Mouse (Mus musculus) lung, embryonic 15.5 days (tissue): ENCODE data around the gene Hkdc1. TPM values are rescaled to one million over a fixed set of nuclear protein-coding genes. Genes with fewer than 3 reads are reported as not detected.
"Not testable (repeated sequence)": the region's sequence is repeated elsewhere in the genome, so short reads cannot be mapped to it uniquely, and the experiment has no call there.

Experiments used
- ATAC-seq: fragments of 200-750 bp; cut with Nextera tagmentation; 2 replicates; pipeline ENCODE4 v1.8.0; 2017; ENCODE audit warnings: moderate number of reproducible peaks, borderline replicate concordance; ENCODE audit not compliant: low FRiP score, low TSS enrichment; ENCODE audit errors: extremely low read depth
- H3K27ac ChIP-seq: fragments of 300-500 bp; sonication (generic); 2 replicates; pipeline ENCODE4 v1.5.1; 2015; ENCODE audit warnings: moderate library complexity, mild to moderate bottlenecking, inconsistent platforms
- H3K27me3 ChIP-seq: fragments of 300-500 bp; sonication (generic); 2 replicates; pipeline ENCODE4 v1.6.1; 2015; ENCODE audit warnings: inconsistent platforms
- H3K36me3 ChIP-seq: fragments of 300-500 bp; sonication (generic); 2 replicates; pipeline ENCODE4 v1.6.1; 2015; ENCODE audit warnings: inconsistent platforms
- H3K4me1 ChIP-seq: fragments of 300-500 bp; sonication (generic); 2 replicates; pipeline ENCODE4 v1.6.1; 2015; ENCODE audit warnings: inconsistent platforms
- H3K4me2 ChIP-seq: fragments of 300-500 bp; sonication (generic); 2 replicates; pipeline ENCODE4 v1.6.1; 2015; ENCODE audit warnings: inconsistent platforms, mild to moderate bottlenecking, moderate library complexity
- H3K4me3 ChIP-seq: fragments of 300-500 bp; sonication (generic); 2 replicates; pipeline ENCODE4 v1.5.1; 2015; ENCODE audit warnings: mild to moderate bottlenecking, inconsistent platforms
- H3K9ac ChIP-seq: fragments of 300-500 bp; sonication (generic); 2 replicates; pipeline ENCODE4 v1.6.1; 2015; ENCODE audit warnings: inconsistent platforms
- H3K9me3 ChIP-seq: fragments of 300-500 bp; sonication (generic); 2 replicates; pipeline ENCODE4 v1.6.1; 2016; ENCODE audit warnings: inconsistent platforms
- WGBS: fragments of 180-500 bp; shearing (Covaris S2); methylation state at CpG from one replicate; pipeline ENCODE4 v1.1.7; 2015; 5-methylcytosine and 5-hydroxymethylcytosine counted together
- polyA plus RNA-seq: library from polyadenylated mRNA; unstranded; fragments of >200 nt; fragmentation: Nextera tagmentation; extraction: Ambion mirVana; gene quantifications from 2 replicates; pipeline ENCODE4 v1.2.1, GENCODE M21; 2015

The Hkdc1 gene
- 2.8 and 3.3 TPM in 2 replicates for polyA plus RNA-seq

- ATAC-seq, result peak; percentile 72
- H3K4me1 ChIP-seq, result peaks cover 6% of the 10 kb centered on the region; the same call in 1 of the 2 replicates
- 0 out of 2 replicates have a peak within 1 kb of the TSS, but pooled peaks have one; percentile 13 for H3K4me2 ChIP-seq
- H3K9ac ChIP-seq, result no peak within 1 kb of the TSS
- 41% methylated on average over 15 of the region's 15 CpGs for WGBS
- H3K4me3 ChIP-seq, result no peak within 1 kb of the TSS
- H3K36me3 ChIP-seq, result no peaks in the 10 kb centered on the region
- H3K9me3 ChIP-seq, result no peaks in the 10 kb centered on the region
- H3K27me3 ChIP-seq, result no peaks in the 10 kb centered on the region
- peak within 1 kb of the TSS; percentile 77 for H3K27ac ChIP-seq
Measured at GRCm38 (mm10) chr10:62422255-62422654, at the start of gene Hkdc1. TSS of gene Hkdc1 (minus strand) at chr10:62422491.

GRCm38 (mm10) chr10:62471105-62471504, 48.8 kb upstream of the Hkdc1 start:
- WGBS, result 70% methylated on average over 5 of the region's 5 CpGs
- no peak overlapping the region for H3K27ac ChIP-seq
- H3K4me3 ChIP-seq, result no peak overlapping the region
- H3K36me3 ChIP-seq, result 0 out of 2 replicates have a peak, but pooled peaks cover under 1% of the 10 kb centered on the region
- no peaks in the 10 kb centered on the region for H3K4me1 ChIP-seq
- no peaks in the 10 kb centered on the region for H3K27me3 ChIP-seq
- no peak overlapping the region for H3K4me2 ChIP-seq
- H3K9ac ChIP-seq, result no peak overlapping the region
- no peaks in the 10 kb centered on the region for H3K9me3 ChIP-seq
- no peak for ATAC-seq

- no peak for ATAC-seq
- Histone ChIP-seq H3K27me3 (no peaks in the 10 kb centered on the region), H3K4me3 (no peak overlapping the region), H3K4me2 (no peak overlapping the region), H3K36me3 (peaks cover 2% of the 10 kb centered on the region; the same call in 1 of the 2 replicates), H3K27ac (no peak overlapping the region), H3K4me1 (no peaks in the 10 kb centered on the region), H3K9ac (no peak overlapping the region), H3K9me3 (no peaks in the 10 kb centered on the region)
- WGBS, result 94% methylated on average over 4 of the region's 4 CpGs
Measured at GRCm38 (mm10) chr10:62469736-62470135, 47.4 kb upstream of the Hkdc1 start.

GRCm38 (mm10) chr10:62461321-62461720, 39.0 kb upstream of the Hkdc1 start:
- no peak for ATAC-seq
- Histone ChIP-seq H3K4me3 (no peak overlapping the region), H3K27me3 (no peaks in the 10 kb centered on the region), H3K4me2 (no peak overlapping the region), H3K9ac (no peak overlapping the region), H3K4me1 (no peaks in the 10 kb centered on the region), H3K36me3 (peaks cover 28% of the 10 kb centered on the region), H3K9me3 (no peaks in the 10 kb centered on the region), H3K27ac (no peak overlapping the region)

GRCm38 (mm10) chr10:62452001-62452400, 29.7 kb upstream of the Hkdc1 start:
- peaks cover 13% of the 10 kb centered on the region for H3K4me1 ChIP-seq
- ATAC-seq, H3K4me2 ChIP-seq, H3K9ac ChIP-seq, H3K4me3 ChIP-seq, H3K27me3 ChIP-seq, H3K9me3 ChIP-seq, H3K27ac ChIP-seq: not testable (repeated sequence)
- 65% methylated on average over 11 of the region's 11 CpGs for WGBS
- peaks cover 13% of the 10 kb centered on the region for H3K36me3 ChIP-seq

GRCm38 (mm10) chr10:62450280-62450640, 28.0 kb upstream of the Hkdc1 start:
- Histone ChIP-seq H3K9me3 (no peaks in the 10 kb centered on the region), H3K4me3 (peak overlapping the region; percentile 86), H3K4me1 (peaks cover 13% of the 10 kb centered on the region), H3K27me3 (no peaks in the 10 kb centered on the region), H3K36me3 (peaks cover 17% of the 10 kb centered on the region; the same call in 1 of the 2 replicates), H3K9ac (peak overlapping the region; percentile 94), H3K4me2 (peak overlapping the region; percentile 67), H3K27ac (0 out of 2 replicates have a peak overlapping the region, but pooled peaks have one; percentile 85)
- WGBS, result 32% methylated on average over 18 of the region's 18 CpGs
- no peak; the same call in 1 of the 2 replicates for ATAC-seq

- Histone ChIP-seq H3K36me3 (peaks cover 24% of the 10 kb centered on the region; the same call in 1 of the 2 replicates), H3K9ac (peak within 1 kb of the TSS; percentile 94), H3K4me1 (peaks cover 13% of the 10 kb centered on the region), H3K4me3 (peak within 1 kb of the TSS; percentile 86), H3K27me3 (no peaks in the 10 kb centered on the region), H3K9me3 (no peaks in the 10 kb centered on the region), H3K27ac (peak within 1 kb of the TSS; percentile 85), H3K4me2 (peak within 1 kb of the TSS; percentile 67)
- under 1% methylated on average over 73 of the region's 73 CpGs for WGBS
- peak; percentile 89; the same call in 1 of the 2 replicates for ATAC-seq
Measured at GRCm38 (mm10) chr10:62449364-62450279, 27.3 kb upstream of the Hkdc1 start, which contains the start of the genes 4930507D05Rik and Supv3l1. TSS of gene 4930507D05Rik (plus strand) at chr10:62449489. TSS of gene Supv3l1 (minus strand) at chr10:62449738.

GRCm38 (mm10) chr10:62430427-62430826, 8.1 kb upstream of the Hkdc1 start:
- no peak overlapping the region for H3K27ac ChIP-seq
- no peaks in the 10 kb centered on the region for H3K4me1 ChIP-seq
- no peak overlapping the region for H3K4me3 ChIP-seq
- H3K9me3 ChIP-seq, result no peaks in the 10 kb centered on the region
- H3K9ac ChIP-seq, result no peak overlapping the region
- no peak for ATAC-seq
- 81% methylated on average over 5 of the region's 5 CpGs for WGBS
- peaks cover 75% of the 10 kb centered on the region for H3K36me3 ChIP-seq
- no peak overlapping the region for H3K4me2 ChIP-seq
- no peaks in the 10 kb centered on the region for H3K27me3 ChIP-seq

- peak overlapping the region; percentile 78 for H3K27ac ChIP-seq
- peaks cover 6% of the 10 kb centered on the region; the same call in 1 of the 2 replicates for H3K4me1 ChIP-seq
- H3K36me3 ChIP-seq, result peaks cover 26% of the 10 kb centered on the region
- H3K4me3 ChIP-seq, result no peak overlapping the region
- H3K9me3 ChIP-seq, result no peaks in the 10 kb centered on the region
- no peak overlapping the region for H3K4me2 ChIP-seq
- WGBS, result 27% methylated on average over 9 of the region's 9 CpGs
- ATAC-seq, result peak; percentile 52
- no peak overlapping the region for H3K9ac ChIP-seq
- H3K27me3 ChIP-seq, result no peaks in the 10 kb centered on the region
Measured at GRCm38 (mm10) chr10:62425081-62425871, 3.0 kb upstream of the Hkdc1 start.

- Histone ChIP-seq H3K9me3 (no peaks in the 10 kb centered on the region), H3K27ac (peak overlapping the region; percentile 57), H3K9ac (no peak overlapping the region), H3K36me3 (no peaks in the 10 kb centered on the region), H3K4me3 (no peak overlapping the region), H3K27me3 (no peaks in the 10 kb centered on the region), H3K4me1 (peaks cover 6% of the 10 kb centered on the region; the same call in 1 of the 2 replicates), H3K4me2 (no peak overlapping the region)
- WGBS, result 59% methylated on average over 3 of the region's 3 CpGs
- no peak for ATAC-seq
Measured at GRCm38 (mm10) chr10:62421127-62421526, 1.2 kb downstream of the Hkdc1 start.

- Histone ChIP-seq H3K36me3 (no peaks in the 10 kb centered on the region), H3K27ac (peak overlapping the region; percentile 57), H3K27me3 (no peaks in the 10 kb centered on the region), H3K4me3 (no peak overlapping the region), H3K9me3 (no peaks in the 10 kb centered on the region), H3K4me2 (no peak overlapping the region), H3K4me1 (peaks cover 6% of the 10 kb centered on the region; the same call in 1 of the 2 replicates), H3K9ac (no peak overlapping the region)
- 45% methylated on average over 6 of the region's 6 CpGs for WGBS
- no peak for ATAC-seq
Measured at GRCm38 (mm10) chr10:62420399-62420798, 1.9 kb downstream of the Hkdc1 start.
